Mouse (Mus musculus): Measurements from ENCODE around the gene Adamts18. TPM values are rescaled to one million over a fixed set of nuclear protein-coding genes. Genes with fewer than 3 reads are reported as not detected.

The Adamts18 gene
- total RNA-seq, 2 experiments from 2014 or later: not detected

GRCm38 (mm10) chr8:113763592-113764355 lies 84.8 kb downstream of the Adamts18 start:
- no peak for DNase-seq (ENCODE audit: low spot score in 2 of 2)

GRCm38 (mm10) chr8:113762101-113762500 lies 86.4 kb downstream of the Adamts18 start:
- DNase-seq (ENCODE audit: low spot score in 2 of 2): no peak

GRCm38 (mm10) chr8:113755866-113756265 lies 92.7 kb downstream of the Adamts18 start:
- no peak for DNase-seq (ENCODE audit: low spot score in 2 of 2)

DNA sequence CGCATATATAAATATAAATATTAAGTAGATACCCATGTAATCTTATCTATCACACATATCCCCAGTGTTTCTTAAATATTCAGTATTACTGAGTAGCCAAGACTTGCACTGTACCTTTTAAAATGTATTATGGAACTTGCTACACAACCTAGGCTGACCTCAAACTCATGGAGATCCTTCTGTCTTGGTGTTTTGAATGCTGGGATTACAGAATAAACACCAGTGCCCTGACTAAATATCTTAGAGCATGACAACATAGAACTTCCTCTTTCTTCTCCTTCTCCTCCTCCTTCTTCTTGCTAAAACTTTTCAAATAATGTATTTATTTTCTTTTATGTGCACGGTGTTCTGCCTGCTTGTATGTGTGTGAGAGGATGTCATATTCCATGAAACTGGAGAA lies 95.4 kb downstream of the Adamts18 start:
- no peak for DNase-seq (ENCODE audit: low spot score in 2 of 2)

DNA sequence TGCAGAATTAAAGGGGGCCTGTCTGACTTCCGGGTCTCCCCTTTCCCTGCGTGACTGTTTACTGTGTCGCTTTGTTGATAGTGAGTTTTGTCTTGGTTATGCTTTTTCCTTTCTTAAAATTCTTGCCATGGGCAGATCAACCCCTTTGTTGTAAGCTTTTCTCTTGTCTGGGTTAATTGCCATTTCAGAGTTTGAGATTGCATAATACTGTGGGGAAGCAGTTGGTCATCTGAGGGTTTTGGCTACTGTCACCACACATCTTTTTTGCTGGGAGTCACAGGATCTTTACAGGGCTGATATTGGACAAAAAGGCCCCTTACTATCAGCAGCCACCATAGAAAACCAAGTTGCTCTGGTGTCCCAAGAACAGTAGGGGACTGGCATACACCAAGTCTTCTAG lies 96.2 kb downstream of the Adamts18 start:
- DNase-seq (ENCODE audit: low spot score in 2 of 2): no peak

- peak in 1 of 2 experiments; percentile 16 for DNase-seq (ENCODE audit: low spot score in 2 of 2)
These were observed 113.0 kb downstream of the Adamts18 start for GRCm38 (mm10) chr8:113735496-113736060.

DNA sequence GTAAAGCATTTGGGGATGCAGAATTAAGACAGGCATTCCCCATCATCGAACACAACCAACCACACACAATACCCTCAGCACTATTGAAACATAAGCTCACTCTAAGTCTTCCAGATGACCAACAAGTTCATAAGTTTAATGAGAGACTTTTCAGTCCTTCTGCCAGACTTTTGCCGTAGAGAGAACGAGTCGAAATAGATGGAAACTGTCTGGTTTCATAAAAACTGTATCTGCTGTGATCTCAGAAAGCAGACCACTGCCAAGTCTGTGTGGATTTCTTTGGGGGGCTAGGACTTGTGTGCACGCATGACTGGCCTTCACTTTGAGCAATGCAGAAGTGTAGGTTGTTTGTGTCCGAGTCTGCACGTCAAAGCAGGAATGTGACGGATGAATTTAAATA lies 123.2 kb downstream of the Adamts18 start:
- no peak for DNase-seq (ENCODE audit: low spot score in 2 of 2)

DNA sequence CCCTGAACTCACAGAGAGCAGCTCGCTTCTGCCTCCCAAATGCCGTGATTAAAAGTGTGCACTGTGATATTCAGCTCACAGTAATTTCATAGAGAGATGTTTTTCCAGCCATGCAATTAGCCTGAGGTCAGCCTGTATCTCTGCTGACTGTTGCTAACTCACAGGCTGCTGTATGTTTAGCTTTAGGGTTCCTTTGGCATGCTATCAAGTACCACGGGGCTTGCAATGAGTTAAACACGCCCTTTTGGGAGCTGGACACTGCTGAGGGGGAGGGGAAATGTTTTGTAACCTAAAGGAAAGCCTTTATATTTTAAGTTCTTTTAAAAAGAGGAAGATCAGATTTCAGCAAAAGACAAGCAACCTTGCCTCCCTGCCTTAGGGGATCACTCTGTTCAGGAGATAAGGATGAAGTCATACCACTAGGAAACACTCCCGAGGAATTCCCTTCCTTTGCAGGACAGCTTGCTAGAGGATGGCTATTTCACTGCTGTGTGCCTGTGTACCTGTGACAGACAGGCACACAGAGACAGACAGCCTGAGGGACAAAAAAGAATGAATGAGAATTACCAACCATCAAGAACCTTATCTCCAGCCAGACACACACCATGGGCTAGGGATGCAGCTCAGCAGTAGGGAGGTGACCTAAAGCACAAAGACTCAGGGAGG lies 124.5 kb downstream of the Adamts18 start:
- no peak for DNase-seq (ENCODE audit: low spot score in 2 of 2)

DNA sequence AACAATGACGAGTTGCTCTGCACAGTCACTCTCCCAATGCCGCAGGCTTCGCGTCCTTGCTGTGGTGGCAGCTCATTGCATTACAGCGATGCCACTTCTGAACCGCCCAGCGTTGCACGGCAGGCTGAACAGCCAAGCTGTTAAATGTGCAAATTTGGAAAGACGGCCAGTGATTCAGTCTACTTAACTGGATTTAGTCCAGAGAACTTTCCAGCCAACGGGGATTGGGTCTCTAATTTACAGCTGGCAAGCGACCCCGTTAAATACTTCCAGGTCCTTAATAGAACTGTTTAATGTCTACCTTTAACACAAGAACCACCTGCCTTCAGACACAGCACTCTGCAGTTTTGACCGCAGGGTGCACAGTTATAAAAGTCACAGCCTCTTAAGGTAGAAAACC lies 127.1 kb downstream of the Adamts18 start:
- peak in 1 of 2 experiments; percentile 2 for DNase-seq (ENCODE audit: low spot score in 2 of 2)

DNA sequence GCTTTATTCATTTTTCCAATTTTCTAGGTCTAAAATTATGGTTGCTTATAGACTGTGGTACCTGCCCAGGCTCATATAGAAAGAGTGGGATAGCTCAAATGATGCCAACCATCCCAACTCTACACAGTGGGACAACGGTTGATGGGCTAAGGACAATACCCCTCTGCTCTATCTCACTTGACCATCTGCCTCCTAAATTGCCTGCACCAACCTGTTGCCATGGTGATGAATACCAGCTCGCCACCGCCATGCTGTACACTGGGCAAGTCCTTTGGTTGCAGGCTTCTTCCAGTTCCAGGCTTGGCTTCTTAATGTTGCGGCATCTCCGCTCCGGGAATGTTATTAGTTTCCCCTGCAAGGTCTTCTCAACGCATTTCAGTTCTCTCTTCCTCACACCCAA lies 143.6 kb downstream of the Adamts18 start:
- DNase-seq (ENCODE audit: low spot score in 2 of 2): no peak

DNA sequence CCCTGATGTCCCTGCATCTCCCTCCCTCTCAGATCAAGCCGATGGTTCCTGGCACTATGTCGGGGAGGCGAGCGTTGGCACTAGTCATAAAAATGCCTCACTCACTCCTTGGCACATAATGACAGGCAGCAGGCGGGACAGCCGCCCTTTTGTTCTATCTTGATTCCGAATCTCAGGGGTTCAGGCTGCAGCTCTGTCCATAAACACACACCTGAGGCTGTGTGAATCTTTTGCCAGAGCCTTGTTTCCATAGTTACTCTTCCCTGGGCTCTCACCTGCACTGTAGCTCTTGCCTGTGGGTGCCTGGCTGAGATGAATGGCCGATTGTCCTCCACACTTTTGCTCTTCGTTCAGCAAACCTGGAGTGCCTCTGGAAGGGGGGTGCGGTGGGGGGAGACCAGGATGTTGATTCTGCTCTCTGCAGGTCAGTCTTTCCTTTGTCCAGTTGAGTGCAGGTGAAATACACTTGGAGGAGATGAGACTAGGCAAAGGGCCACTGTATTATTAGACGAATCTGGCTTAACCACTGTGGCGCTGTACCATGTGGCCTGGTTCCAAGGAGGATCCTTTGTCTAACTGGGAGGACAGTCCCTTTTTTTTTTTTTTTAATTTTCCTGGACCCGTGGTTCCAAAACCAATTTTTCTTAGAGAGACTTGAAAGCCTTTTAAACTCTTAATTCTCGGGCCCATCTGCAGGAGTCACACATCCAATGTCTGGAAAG lies 156.8 kb downstream of the Adamts18 start:
- DNase-seq (ENCODE audit: low spot score in 2 of 2): no peak

- DNase-seq (ENCODE audit: low spot score in 2 of 2): no peak
These were observed 160.0 kb downstream of the Adamts18 start for GRCm38 (mm10) chr8:113688543-113688915.

DNA sequence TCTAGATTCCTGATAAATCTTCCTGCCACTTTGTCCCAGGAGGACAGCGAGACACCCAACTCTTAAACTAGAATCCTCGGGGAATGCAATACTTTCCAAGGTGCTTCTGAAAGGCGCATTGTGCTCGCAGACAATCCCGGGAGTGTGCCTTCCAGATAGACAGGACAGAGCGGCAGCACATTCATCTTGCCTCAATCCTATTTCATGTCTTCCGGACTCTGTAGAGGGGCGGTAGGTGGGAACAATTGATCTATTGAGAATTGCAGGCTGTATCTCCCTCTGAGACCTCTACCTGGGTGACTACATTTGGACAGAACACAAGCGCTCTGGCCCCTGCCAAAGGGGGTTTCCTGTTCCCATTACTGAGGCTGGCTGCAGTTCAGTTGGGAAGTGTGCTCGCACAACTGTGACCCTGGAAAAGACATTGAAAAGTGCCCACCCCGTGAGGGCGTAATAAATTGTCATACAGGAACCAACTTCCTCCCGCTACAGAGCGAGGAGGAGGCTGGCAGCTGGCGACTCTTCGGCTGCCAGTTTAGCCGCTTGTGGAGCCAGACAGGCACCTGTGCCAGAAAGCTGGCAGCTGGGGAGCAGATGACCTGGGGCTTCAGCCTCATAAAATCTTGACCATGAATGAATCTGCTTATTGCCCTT lies 160.5 kb downstream of the Adamts18 start:
- no peak for DNase-seq (ENCODE audit: low spot score in 2 of 2)

DNA sequence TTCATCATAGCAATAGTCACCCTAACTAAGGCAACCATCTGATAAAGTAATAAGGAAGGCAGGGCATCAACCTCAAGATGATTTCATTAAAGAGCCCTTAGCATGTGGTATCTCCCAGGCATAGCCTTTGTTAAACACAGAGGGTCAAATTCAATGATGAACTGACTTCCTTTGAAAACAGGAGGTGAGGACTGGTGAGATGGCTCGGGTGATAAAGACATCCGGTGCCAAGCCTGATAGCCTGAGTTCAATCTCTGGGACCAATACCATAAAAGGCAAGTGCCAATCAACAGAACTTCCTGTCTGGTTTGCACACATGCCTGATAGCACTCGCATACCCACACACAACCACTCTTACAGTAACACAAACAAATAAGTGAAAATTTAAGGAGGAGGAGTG lies 169.2 kb downstream of the Adamts18 start:
- no peak for DNase-seq (ENCODE audit: low spot score in 2 of 2)

GRCm38 (mm10) chr8:113676811-113677210 lies 171.7 kb downstream of the Adamts18 start:
- DNase-seq (ENCODE audit: low spot score in 2 of 2): no peak

DNA sequence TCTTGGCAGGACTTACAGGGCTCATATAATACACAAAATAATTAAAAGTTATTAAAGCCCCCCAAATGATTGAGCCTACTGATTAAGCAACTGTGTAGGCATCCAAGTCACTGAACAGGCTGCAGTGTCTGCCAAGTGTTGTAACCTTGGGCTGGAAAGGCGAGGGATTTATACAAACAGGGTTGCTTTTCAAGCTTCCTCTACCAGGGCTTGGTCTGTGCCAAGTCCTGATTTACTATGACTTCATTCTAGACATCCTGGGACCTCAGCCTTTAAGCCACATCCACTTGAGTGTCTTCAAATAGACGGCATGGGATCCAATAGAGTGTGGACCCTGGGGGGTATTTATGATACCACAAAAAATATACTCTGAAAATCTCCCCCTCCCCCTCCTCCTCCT lies 173.3 kb downstream of the Adamts18 start:
- DNase-seq (ENCODE audit: low spot score in 2 of 2): no peak

GRCm38 (mm10) chr8:113674611-113675010 lies 173.9 kb downstream of the Adamts18 start:
- no peak for DNase-seq (ENCODE audit: low spot score in 2 of 2)

- DNase-seq (ENCODE audit: low spot score in 2 of 2): no peak
These were observed 175.2 kb downstream of the Adamts18 start for GRCm38 (mm10) chr8:113673300-113673699.

DNA sequence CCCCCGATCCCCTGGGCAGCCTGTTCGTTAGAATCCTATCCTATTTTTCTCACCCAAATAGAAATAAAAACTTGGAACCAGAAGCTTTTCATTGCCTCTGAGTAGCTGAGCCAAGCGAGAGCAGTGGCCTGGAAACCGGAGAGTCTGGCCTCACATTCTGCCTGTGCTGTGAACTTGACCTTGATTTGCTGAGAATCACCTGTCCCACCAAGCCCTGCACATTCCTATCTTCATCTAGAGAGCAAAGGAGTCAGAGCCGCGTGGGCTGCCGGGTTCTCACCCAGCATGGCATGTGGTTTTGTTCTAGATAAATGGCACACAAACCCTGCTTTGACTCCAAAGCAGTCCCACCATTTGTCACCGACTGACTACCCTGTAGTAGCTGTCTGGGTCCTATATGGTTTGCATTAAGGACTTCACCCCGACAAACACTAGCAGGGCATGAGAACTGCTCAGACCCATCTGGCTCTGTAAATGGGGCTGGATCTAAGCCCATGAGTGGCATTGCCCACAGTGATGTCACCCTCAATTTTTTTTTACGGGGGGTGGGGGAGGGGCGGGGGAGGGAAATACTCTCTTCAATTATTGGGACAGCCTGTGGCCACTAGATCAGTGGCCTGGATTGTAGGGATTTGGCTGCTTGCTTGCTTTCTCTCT lies 175.8 kb downstream of the Adamts18 start:
- no peak for DNase-seq (ENCODE audit: low spot score in 2 of 2)

DNA sequence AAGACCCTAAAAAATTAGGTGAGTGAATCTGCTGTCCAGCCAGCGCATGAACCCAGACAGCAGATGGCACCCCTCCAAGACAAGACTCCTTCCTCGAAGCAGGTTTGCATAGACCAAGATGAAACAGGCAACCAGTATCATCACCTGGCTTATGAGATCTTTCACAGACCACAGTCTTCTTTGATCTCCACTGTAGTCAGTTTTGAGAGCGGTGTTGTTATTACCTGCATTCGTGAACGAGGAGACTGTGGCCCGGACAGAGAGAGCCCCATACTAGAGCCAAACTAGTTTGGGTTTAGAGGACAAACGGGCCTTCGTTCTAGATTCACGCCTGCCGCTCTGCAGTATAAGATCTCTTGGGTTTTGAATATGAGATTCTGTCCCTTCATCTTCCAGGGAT lies 178.6 kb downstream of the Adamts18 start:
- DNase-seq (ENCODE audit: low spot score in 2 of 2): no peak

All from adrenal gland, adult 18-20 months (tissue).